Mouse (Mus musculus): ENCODE results near the gene Pde9a.

Pde9a gene

GRCm38 (mm10) chr17:31433978-31434797 is 48.2 kb downstream of the Pde9a start:
- no peak for DNase-seq

GRCm38 (mm10) chr17:31434825-31435325 is 48.9 kb downstream of the Pde9a start:
- no peak for DNase-seq

- no peak for DNase-seq
Measured at GRCm38 (mm10) chr17:31435934-31436813, 50.2 kb downstream of the Pde9a start.

- DNase-seq = no peak
Measured at GRCm38 (mm10) chr17:31436814-31437406, 50.9 kb downstream of the Pde9a start.

GRCm38 (mm10) chr17:31437482-31437881 is 51.5 kb downstream of the Pde9a start:
- DNase-seq = no peak

GRCm38 (mm10) chr17:31439978-31440377 is 54.0 kb downstream of the Pde9a start:
- DNase-seq = no peak

- no peak for DNase-seq
Measured at GRCm38 (mm10) chr17:31442513-31442912, 56.5 kb downstream of the Pde9a start.

GRCm38 (mm10) chr17:31444251-31444650 is 58.2 kb downstream of the Pde9a start:
- DNase-seq = no peak

GRCm38 (mm10) chr17:31445061-31445731 is 59.2 kb downstream of the Pde9a start:
- DNase-seq = no peak

GRCm38 (mm10) chr17:31447766-31448165 is 61.8 kb downstream of the Pde9a start:
- peak; percentile 53 for DNase-seq

GRCm38 (mm10) chr17:31448519-31448918 is 62.5 kb downstream of the Pde9a start:
- no peak for DNase-seq

GRCm38 (mm10) chr17:31450206-31450605 is 64.2 kb downstream of the Pde9a start:
- DNase-seq = no peak

GRCm38 (mm10) chr17:31451179-31451708 is 65.2 kb downstream of the Pde9a start:
- DNase-seq = peak; percentile 46

GRCm38 (mm10) chr17:31452816-31453215 is 66.8 kb downstream of the Pde9a start:
- DNase-seq = no peak

- DNase-seq = no peak
Measured at GRCm38 (mm10) chr17:31453476-31453875, 67.5 kb downstream of the Pde9a start.

- no peak for DNase-seq
Measured at GRCm38 (mm10) chr17:31454056-31454455, 68.0 kb downstream of the Pde9a start.

GRCm38 (mm10) chr17:31456723-31457567 is 70.9 kb downstream of the Pde9a start:
- DNase-seq = peak; percentile 81

GRCm38 (mm10) chr17:31460416-31460815 is 74.4 kb downstream of the Pde9a start:
- no peak for DNase-seq

GRCm38 (mm10) chr17:31462506-31462905 is 76.5 kb downstream of the Pde9a start:
- no peak for DNase-seq

- DNase-seq = no peak
Measured at GRCm38 (mm10) chr17:31466854-31467253, 80.8 kb downstream of the Pde9a start.

GRCm38 (mm10) chr17:31468496-31468895 is 82.5 kb downstream of the Pde9a start:
- no peak for DNase-seq
